Mouse (Mus musculus): ENCODE data around the gene Oaz2. TPM values are rescaled to one million over a fixed set of nuclear protein-coding genes. Genes with fewer than 3 reads are reported as not detected.

Oaz2 gene
- polyA plus RNA-seq, 1 experiment from 2014 or later, result 204 TPM

DNA sequence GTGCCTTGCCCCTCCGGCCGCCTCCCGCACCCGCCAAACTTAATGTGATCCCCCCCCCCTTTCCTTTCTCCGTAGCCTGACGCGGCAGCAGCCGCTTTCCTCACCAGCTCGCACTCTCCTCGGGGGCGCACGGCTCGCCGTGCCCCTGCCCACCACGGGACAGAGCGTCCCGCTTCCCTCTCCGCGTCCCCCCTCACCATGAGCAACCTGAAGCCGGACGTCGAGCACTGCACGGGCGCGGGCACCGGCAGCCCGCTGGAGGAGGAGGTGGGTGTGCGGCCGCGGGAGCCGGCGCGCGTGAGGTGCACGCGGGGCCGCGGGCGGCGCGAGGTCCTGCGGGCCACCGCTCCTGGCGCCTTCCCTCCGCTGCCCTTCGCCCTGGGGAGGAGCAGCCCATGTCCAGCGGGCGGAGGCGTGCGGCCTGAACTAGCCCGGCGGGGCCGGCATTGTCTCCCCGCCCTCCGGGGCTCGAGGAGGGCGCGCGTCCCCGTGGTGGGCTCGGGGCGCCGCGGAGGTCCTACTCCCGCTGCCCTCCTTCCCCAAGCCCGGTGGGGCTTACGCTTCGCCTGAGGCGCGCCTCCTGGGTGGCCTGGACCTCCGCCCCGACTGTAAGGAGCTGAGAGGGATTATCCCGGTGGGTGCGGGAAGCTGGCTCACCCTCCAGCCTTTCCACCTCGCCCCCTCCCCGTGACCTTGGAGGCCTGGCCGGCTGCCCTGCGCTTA lies 37.0 kb upstream of the Oaz2 start:
- Histone ChIP-seq H3K4me3 (ENCODE audit: low read depth, low read length) (peak overlapping the region; percentile 60), H3K4me2 (replicated peaks; ENCODE audit: low read depth, low read length) (peak overlapping the region; percentile 97), H3K4me1 (replicated peaks; ENCODE audit: control insufficient read depth, insufficient read depth, low read length) (0 out of 2 replicates have a peak, but pooled peaks cover 4% of the 10 kb centered on the region), H3K27me3 (ENCODE audit: control insufficient read depth, insufficient read depth, low read length) (peaks cover 31% of the 10 kb centered on the region), H3K27ac (ENCODE audit: low read depth, low read length) (no peak overlapping the region), H3K9ac (ENCODE audit: low read depth, low read length) (peak overlapping the region; percentile 71), H3K36me3 (ENCODE audit: control insufficient read depth, insufficient read depth, low read length) (no peaks in the 10 kb centered on the region), H3K9me3 (ENCODE audit: control insufficient read depth, low read length) (no peaks in the 10 kb centered on the region)
- under 1% methylated on average over 20 of the region's 78 CpGs for WGBS
- ATAC-seq (ENCODE audit: low FRiP score) (peak; percentile 80), DNase-seq (ENCODE audit: low spot score) (peak; percentile 74)

DNA sequence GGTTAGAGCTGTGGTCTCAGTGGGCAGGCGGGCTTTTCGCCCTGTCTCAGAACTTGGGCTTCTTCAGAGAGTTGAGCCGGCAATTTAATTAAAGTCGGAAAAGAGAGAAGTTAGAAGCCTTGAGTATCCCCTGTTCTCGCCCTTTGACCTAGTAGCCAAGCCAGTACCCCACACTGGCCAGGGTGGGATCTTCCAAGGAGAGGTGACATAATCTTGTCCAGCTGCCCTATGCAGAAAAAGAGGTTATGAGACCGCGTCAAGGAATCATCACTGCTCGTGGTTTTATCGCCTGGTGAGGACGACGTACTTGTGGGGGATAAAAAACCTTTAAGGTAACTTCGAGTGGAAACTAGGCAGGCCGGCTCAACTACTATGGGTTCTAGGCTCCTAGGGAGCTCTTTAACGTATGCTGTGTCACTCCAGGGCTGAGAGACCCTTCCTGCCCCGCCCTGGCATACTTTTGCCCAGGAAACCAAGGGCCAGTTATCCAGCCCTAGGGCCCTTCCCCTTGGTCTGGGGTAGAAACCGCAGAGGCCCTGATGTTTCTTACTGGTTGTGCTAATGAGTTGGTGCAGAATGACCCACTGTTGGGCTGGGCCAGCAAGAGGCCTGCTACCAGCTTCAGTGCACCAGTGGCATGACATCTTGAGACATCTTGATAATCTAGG lies 36.3 kb upstream of the Oaz2 start:
- 9% methylated on average over 16 of the region's 16 CpGs for WGBS
- Histone ChIP-seq H3K27ac (ENCODE audit: low read depth, low read length) (no peak overlapping the region), H3K4me1 (replicated peaks; ENCODE audit: control insufficient read depth, insufficient read depth, low read length) (0 out of 2 replicates have a peak, but pooled peaks cover 4% of the 10 kb centered on the region), H3K9me3 (ENCODE audit: control insufficient read depth, low read length) (no peaks in the 10 kb centered on the region), H3K36me3 (ENCODE audit: control insufficient read depth, insufficient read depth, low read length) (no peaks in the 10 kb centered on the region), H3K4me3 (ENCODE audit: low read depth, low read length) (peak overlapping the region; percentile 60), H3K27me3 (ENCODE audit: control insufficient read depth, insufficient read depth, low read length) (peaks cover 31% of the 10 kb centered on the region), H3K9ac (ENCODE audit: low read depth, low read length) (peak overlapping the region; percentile 71), H3K4me2 (replicated peaks; ENCODE audit: low read depth, low read length) (peak overlapping the region; percentile 97)
- DNase-seq (ENCODE audit: low spot score) (no peak), ATAC-seq (ENCODE audit: low FRiP score) (no peak)

DNA sequence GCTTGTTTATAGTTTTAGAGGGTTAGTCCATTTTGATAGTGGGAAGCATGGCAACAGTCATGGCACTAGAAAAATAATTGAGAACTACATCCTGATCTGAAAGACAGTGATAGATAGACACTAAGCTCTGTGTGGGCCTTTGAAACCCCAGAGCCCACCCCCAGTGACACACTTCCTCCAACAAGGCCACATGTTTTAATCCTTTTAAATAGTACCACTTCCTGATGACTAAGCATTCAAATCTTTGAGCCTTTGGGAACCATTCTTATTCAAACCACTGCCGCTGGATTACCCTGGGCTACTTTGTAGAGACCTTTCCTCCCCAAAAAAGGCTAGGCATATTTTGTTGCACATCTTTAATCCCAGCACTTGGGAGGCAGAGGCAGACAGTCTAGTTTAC lies 32.0 kb upstream of the Oaz2 start:
- Histone ChIP-seq H3K4me1 (replicated peaks; ENCODE audit: control insufficient read depth, insufficient read depth, low read length) (0 out of 2 replicates have a peak, but pooled peaks cover 4% of the 10 kb centered on the region), H3K27ac (ENCODE audit: low read depth, low read length) (no peak overlapping the region), H3K9ac (ENCODE audit: low read depth, low read length) (no peak overlapping the region), H3K4me3 (ENCODE audit: low read depth, low read length) (no peak overlapping the region), H3K4me2 (replicated peaks; ENCODE audit: low read depth, low read length) (no peak overlapping the region), H3K36me3 (ENCODE audit: control insufficient read depth, insufficient read depth, low read length) (no peaks in the 10 kb centered on the region), H3K9me3 (ENCODE audit: control insufficient read depth, low read length) (no peaks in the 10 kb centered on the region), H3K27me3 (ENCODE audit: control insufficient read depth, insufficient read depth, low read length) (peaks cover 10% of the 10 kb centered on the region)
- no peak for ATAC-seq (ENCODE audit: low FRiP score)
- no peak for DNase-seq (ENCODE audit: low spot score)
- WGBS, result 79% methylated on average over 1 of the region's 1 CpGs

DNA sequence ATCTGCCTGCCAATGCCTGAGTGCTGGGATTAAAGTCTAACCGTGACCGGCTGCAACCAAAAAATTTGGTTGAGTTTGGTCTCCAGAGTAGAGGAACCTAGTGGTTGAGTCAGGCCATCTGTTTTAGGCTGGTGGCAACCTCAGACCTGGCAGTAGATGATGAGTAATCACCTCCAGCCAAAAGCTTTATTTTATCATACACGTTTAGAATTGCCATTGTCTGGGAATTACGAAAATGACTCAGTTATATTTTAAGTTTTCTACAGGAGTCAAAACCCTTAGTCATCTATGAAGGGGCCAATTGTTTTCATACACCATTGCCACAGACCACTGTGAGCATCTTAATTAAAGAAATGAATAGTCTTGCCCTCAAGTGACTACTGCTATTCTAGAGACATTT lies 30.9 kb upstream of the Oaz2 start:
- H3K27me3 ChIP-seq (ENCODE audit: control insufficient read depth, insufficient read depth, low read length), result no peaks in the 10 kb centered on the region
- H3K4me3 ChIP-seq (ENCODE audit: low read depth, low read length), result no peak overlapping the region
- no peaks in the 10 kb centered on the region for H3K9me3 ChIP-seq (ENCODE audit: control insufficient read depth, low read length)
- DNase-seq (ENCODE audit: low spot score) (no peak), ATAC-seq (ENCODE audit: low FRiP score) (no peak)
- 0 out of 2 replicates have a peak, but pooled peaks cover 2% of the 10 kb centered on the region for H3K4me1 ChIP-seq (replicated peaks; ENCODE audit: control insufficient read depth, insufficient read depth, low read length)
- no peaks in the 10 kb centered on the region for H3K36me3 ChIP-seq (ENCODE audit: control insufficient read depth, insufficient read depth, low read length)
- no peak overlapping the region for H3K9ac ChIP-seq (ENCODE audit: low read depth, low read length)
- 88% methylated on average over 4 of the region's 4 CpGs for WGBS
- H3K27ac ChIP-seq (ENCODE audit: low read depth, low read length), result no peak overlapping the region
- no peak overlapping the region for H3K4me2 ChIP-seq (replicated peaks; ENCODE audit: low read depth, low read length)

DNA sequence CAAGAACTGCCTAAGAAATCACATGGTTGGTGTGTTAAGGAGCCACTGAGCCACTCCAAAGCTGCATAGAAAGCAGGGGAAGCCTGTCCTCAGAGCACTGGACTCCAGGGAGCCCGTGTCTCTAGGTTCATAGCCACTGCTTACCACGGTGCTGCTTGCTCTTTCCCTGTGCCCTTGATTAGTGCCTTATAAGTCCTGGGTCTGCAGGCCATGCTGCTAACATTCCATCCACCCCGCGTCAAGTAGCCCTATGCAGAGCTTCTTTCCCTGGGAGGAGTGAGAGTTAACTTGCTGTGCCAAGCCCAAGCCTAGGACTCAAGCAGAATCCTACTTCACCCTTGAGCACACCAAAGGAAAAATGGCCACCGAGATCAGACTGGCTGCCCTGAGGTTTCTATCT lies 28.7 kb upstream of the Oaz2 start:
- Histone ChIP-seq H3K27ac (ENCODE audit: low read depth, low read length) (no peak overlapping the region), H3K9me3 (ENCODE audit: control insufficient read depth, low read length) (no peaks in the 10 kb centered on the region), H3K4me1 (replicated peaks; ENCODE audit: control insufficient read depth, insufficient read depth, low read length) (0 out of 2 replicates have a peak, but pooled peaks cover 2% of the 10 kb centered on the region), H3K27me3 (ENCODE audit: control insufficient read depth, insufficient read depth, low read length) (no peaks in the 10 kb centered on the region), H3K4me3 (ENCODE audit: low read depth, low read length) (no peak overlapping the region), H3K36me3 (ENCODE audit: control insufficient read depth, insufficient read depth, low read length) (no peaks in the 10 kb centered on the region), H3K9ac (ENCODE audit: low read depth, low read length) (no peak overlapping the region), H3K4me2 (replicated peaks; ENCODE audit: low read depth, low read length) (no peak overlapping the region)
- WGBS, result 56% methylated on average over 5 of the region's 5 CpGs
- no peak for DNase-seq (ENCODE audit: low spot score)
- ATAC-seq (ENCODE audit: low FRiP score), result no peak

DNA sequence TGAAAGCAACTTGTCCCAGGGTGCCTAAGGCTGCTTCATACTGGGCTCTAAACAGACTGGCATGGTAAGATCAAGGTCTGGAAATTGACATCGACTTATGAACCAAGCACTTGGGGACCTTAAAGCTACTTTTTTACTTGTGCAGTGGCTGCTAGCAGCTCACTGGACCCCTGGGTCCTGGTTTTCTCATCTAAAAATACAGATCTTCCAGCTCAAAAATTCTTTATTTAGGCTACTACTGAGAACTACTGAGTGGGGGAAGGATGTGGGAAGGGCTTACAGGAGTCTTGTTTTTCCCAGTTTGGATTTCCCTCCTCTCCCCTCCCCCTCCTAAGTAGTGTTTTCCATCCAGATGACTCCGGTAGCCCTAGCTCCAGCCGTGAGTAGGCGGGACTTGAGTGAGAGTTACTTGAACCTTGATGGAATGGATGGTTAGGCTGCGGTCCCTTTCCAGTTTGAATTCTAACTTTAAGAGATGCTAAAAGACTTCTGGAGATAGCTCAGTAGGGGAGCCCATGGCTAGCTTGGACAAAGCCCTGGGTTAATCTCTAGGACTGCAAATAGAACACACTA lies 26.9 kb upstream of the Oaz2 start:
- H3K9ac ChIP-seq (ENCODE audit: low read depth, low read length), result no peak overlapping the region
- no peaks in the 10 kb centered on the region for H3K27me3 ChIP-seq (ENCODE audit: control insufficient read depth, insufficient read depth, low read length)
- H3K4me1 ChIP-seq (replicated peaks; ENCODE audit: control insufficient read depth, insufficient read depth, low read length), result 0 out of 2 replicates have a peak, but pooled peaks cover 2% of the 10 kb centered on the region
- H3K9me3 ChIP-seq (ENCODE audit: control insufficient read depth, low read length), result no peaks in the 10 kb centered on the region
- ATAC-seq (ENCODE audit: low FRiP score) (no peak), DNase-seq (ENCODE audit: low spot score) (peak; percentile 46)
- no peaks in the 10 kb centered on the region for H3K36me3 ChIP-seq (ENCODE audit: control insufficient read depth, insufficient read depth, low read length)
- H3K4me2 ChIP-seq (replicated peaks; ENCODE audit: low read depth, low read length), result no peak overlapping the region; the same call in 1 of the 2 replicates
- WGBS, result 5% methylated on average over 5 of the region's 5 CpGs
- H3K4me3 ChIP-seq (ENCODE audit: low read depth, low read length), result no peak overlapping the region
- no peak overlapping the region for H3K27ac ChIP-seq (ENCODE audit: low read depth, low read length)

DNA sequence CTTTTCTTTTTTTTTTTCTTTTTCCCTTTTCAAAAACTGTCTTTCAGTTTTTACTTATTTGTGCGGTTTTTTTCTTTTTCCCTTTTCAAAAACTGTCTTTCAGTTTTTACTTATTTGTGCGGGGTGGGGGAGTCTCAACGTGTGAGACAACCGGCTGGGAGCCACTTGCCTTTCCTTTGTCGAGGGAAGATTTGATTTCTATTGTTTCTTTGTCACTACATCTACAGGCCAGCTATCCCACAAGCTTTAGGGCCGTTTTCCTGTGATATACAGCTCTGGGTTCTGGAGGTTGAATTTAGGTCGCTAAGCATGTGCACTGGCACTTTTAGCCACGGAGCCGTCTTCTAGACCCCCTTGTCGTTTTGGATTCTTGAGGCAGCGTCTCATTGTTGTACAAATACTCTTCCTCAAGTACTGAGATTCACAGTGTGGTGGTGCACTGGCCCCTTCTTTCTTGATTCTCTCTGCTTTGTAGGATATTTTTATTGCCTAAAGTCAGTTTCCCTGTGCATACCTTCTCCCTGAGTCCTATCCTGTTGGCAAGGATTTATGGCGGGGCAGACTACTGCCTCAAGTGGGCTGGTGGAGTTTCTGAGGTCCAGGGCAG lies 26.3 kb upstream of the Oaz2 start:
- no peaks in the 10 kb centered on the region for H3K36me3 ChIP-seq (ENCODE audit: control insufficient read depth, insufficient read depth, low read length)
- no peak overlapping the region for H3K27ac ChIP-seq (ENCODE audit: low read depth, low read length)
- H3K9ac ChIP-seq (ENCODE audit: low read depth, low read length), result no peak overlapping the region
- no peaks in the 10 kb centered on the region for H3K9me3 ChIP-seq (ENCODE audit: control insufficient read depth, low read length)
- H3K4me1 ChIP-seq (replicated peaks; ENCODE audit: control insufficient read depth, insufficient read depth, low read length), result 0 out of 2 replicates have a peak, but pooled peaks cover 2% of the 10 kb centered on the region
- DNase-seq (ENCODE audit: low spot score), result peak; percentile 29
- ATAC-seq (ENCODE audit: low FRiP score), result no peak
- WGBS, result 11% methylated on average over 12 of the region's 12 CpGs
- H3K4me3 ChIP-seq (ENCODE audit: low read depth, low read length), result no peak overlapping the region
- no peaks in the 10 kb centered on the region for H3K27me3 ChIP-seq (ENCODE audit: control insufficient read depth, insufficient read depth, low read length)
- H3K4me2 ChIP-seq (replicated peaks; ENCODE audit: low read depth, low read length), result no peak overlapping the region; the same call in 1 of the 2 replicates

DNA sequence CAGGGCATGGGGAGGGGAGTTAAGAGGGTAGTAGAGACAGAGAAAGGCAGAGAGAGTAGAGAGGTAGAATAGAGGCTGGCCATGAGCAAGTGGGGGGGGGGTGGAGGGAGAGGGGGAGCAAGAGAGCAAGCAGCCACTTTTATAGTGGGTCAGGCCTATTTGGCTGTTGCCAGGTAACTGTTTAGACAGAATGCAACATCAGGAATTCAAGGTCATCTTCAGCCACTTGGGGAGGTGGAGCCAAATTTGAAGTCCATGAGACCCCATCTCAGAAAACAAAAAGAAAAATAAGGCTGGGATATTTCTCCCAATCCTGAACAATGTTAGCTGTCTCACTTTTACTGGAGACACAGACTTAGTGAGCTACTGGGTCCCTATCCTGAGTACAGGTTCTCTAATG lies 25.3 kb upstream of the Oaz2 start:
- no peak for DNase-seq (ENCODE audit: low spot score)
- no peaks in the 10 kb centered on the region for H3K9me3 ChIP-seq (ENCODE audit: control insufficient read depth, low read length)
- H3K9ac ChIP-seq (ENCODE audit: low read depth, low read length), result no peak overlapping the region
- no peaks in the 10 kb centered on the region for H3K36me3 ChIP-seq (ENCODE audit: control insufficient read depth, insufficient read depth, low read length)
- 0 out of 2 replicates have a peak, but pooled peaks cover 2% of the 10 kb centered on the region for H3K4me1 ChIP-seq (replicated peaks; ENCODE audit: control insufficient read depth, insufficient read depth, low read length)
- no peak for ATAC-seq (ENCODE audit: low FRiP score)
- no peak overlapping the region for H3K4me2 ChIP-seq (replicated peaks; ENCODE audit: low read depth, low read length)
- H3K4me3 ChIP-seq (ENCODE audit: low read depth, low read length), result no peak overlapping the region
- no peaks in the 10 kb centered on the region for H3K27me3 ChIP-seq (ENCODE audit: control insufficient read depth, insufficient read depth, low read length)
- no peak overlapping the region for H3K27ac ChIP-seq (ENCODE audit: low read depth, low read length)
